Mouse (Mus musculus): ENCODE data around the gene Nedd4.

GRCm38 (mm10) chr9:72652961-72653360 lies 9.2 kb upstream of the Nedd4 start:
- TF ChIP-seq POLR2A (IDR thresholded peaks at IDR 0.05; ENCODE audit: control insufficient read depth, low read depth, low read length): no peak
- TF ChIP-seq CTCF (IDR thresholded peaks at IDR 0.05; ENCODE audit: control insufficient read depth, insufficient read depth, insufficient replicate concordance, low read depth, low read length): no peak
